Mouse (Mus musculus) spleen, postnatal 0 days (tissue): ENCODE data around the gene Ubl3. TPM values are rescaled to one million over a fixed set of nuclear protein-coding genes. Genes with fewer than 3 reads are reported as not detected.

Source experiments
- polyA plus RNA-seq: library from polyadenylated mRNA; unstranded; fragments of >200 nt; fragmentation: Nextera tagmentation; extraction: Ambion mirVana; gene quantifications from 2 replicates; pipeline ENCODE4 v1.2.1, GENCODE M21; 2015

Gene Ubl3
- 33.1 and 38.7 TPM in 2 replicates for polyA plus RNA-seq

DNA sequence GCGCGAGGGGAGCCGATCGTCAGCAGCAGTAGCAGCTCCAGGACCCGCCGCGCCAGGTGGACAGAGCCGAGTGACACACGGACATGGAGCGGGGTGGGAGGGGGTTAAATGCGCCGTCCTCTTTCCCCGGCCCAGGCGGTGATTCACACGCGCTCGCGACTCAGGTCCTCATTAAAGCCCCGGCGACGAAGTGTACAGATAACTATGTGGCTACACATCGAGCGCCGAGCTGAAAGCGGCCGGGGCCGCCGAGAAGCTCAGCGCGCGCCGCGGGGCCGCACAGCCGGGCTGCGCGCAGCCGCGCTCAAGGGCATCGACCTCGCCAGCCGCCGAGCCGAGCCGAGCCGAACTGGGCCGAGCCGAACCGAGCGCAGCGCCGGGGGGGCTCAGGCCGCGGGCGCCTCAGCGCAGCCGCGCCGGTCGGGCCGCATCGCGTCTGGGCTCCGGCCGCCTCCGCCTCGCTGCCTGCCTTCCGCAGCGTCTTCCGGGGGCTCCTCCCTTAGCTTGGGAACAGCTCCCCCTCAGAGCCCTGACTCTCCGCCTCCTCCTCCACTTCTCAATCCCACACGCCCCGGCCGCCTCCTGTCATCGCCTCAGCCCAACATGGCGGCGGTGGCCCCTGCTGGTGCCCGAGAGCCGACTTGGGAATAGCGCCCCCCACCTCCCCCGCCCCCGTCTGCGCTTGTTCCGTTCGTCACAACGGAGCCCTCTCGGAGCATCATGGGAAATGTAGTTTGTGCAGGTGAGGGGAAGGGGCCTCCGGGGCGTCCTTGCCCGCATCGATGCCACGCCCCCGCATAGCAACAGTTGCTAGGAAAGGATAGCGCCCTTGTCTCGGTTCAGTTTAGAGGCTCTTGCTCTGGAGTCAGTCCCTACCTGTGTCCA is at the start of gene Ubl3:
Ubl3 (minus strand) TSS at position 603 of the 885 bp plus-strand sequence.

Other genes with a start within 250 kb of the Ubl3 start
- gene Slc7a1, start 152.9 kb downstream of the Ubl3 start, polyA plus RNA-seq = 19.0 and 20.5 TPM in 2 replicates